Comparison of ENCODE assay signal across 28 mouse cellular contexts in genomic region chr3:116284735-116285134, GRCm38 (mm10). TPM values are rescaled to one million over a fixed set of nuclear protein-coding genes. Genes with fewer than 3 reads are reported as not detected.
"Had no signal": no experiment of that assay in that cellular context is flagged by ENCODE, and none has a peak within 500 bp of the region (broad histone marks: within the 10 kb centered on the region; RNA-seq: fewer than 3 reads in every experiment).

No protein-coding gene starts in this region.

- H3K27me3 ChIP-seq: heart, embryonic 12.5 days; heart, embryonic 13.5 days; heart, embryonic 15.5 days; hindbrain, embryonic 12.5 days; hindbrain, embryonic 13.5 days; hindbrain, embryonic 15.5 days; intestine, embryonic 15.5 days; kidney, embryonic 15.5 days had no signal

- H3K4me1 ChIP-seq: hindbrain, embryonic 15.5 days; intestine, embryonic 15.5 days; kidney, embryonic 15.5 days had no signal

- H3K9me3 ChIP-seq: heart, embryonic 10.5 days; heart, embryonic 12.5 days; heart, embryonic 13.5 days; heart, embryonic 15.5 days; hindbrain, embryonic 10.5 days; hindbrain, embryonic 12.5 days; hindbrain, embryonic 13.5 days; hindbrain, embryonic 15.5 days; intestine, embryonic 15.5 days; kidney, embryonic 15.5 days had no signal

- H3K27ac ChIP-seq: heart, embryonic 10.5 days; heart, embryonic 13.5 days; heart, embryonic 15.5 days; hindbrain, embryonic 10.5 days; hindbrain, embryonic 12.5 days; hindbrain, embryonic 13.5 days; hindbrain, embryonic 14.5 days; hindbrain, embryonic 15.5 days; hindbrain, postnatal 0 days; intestine, embryonic 15.5 days; kidney, embryonic 15.5 days; kidney, postnatal 0 days; layer of hippocampus, adult 2 months; left cerebral cortex, adult 2 months had no signal

- DNase-seq: heart, postnatal 10 days; heart, postnatal 14 days; heart, postnatal 36 days; heart, postnatal 4 days; kidney, adult 18-20 months; kidney, postnatal 25 days; kidney, postnatal 4 days; layer of hippocampus, adult 9-11 months; layer of hippocampus, postnatal 36 days had no signal

- H3K4me2 ChIP-seq: heart, embryonic 12.5 days; heart, embryonic 13.5 days; heart, embryonic 15.5 days; hindbrain, embryonic 12.5 days; hindbrain, embryonic 13.5 days; hindbrain, embryonic 14.5 days; hindbrain, embryonic 15.5 days; intestine, embryonic 15.5 days; kidney, embryonic 15.5 days had no signal

- H3K36me3 ChIP-seq: heart, embryonic 12.5 days; heart, embryonic 15.5 days; hindbrain, embryonic 15.5 days; intestine, embryonic 15.5 days had no signal

- H3K9ac ChIP-seq: heart, embryonic 12.5 days; heart, embryonic 13.5 days; heart, embryonic 15.5 days; hindbrain, embryonic 12.5 days; hindbrain, embryonic 13.5 days; hindbrain, embryonic 14.5 days; hindbrain, embryonic 15.5 days; intestine, embryonic 15.5 days; kidney, embryonic 15.5 days had no signal

- H3K4me3 ChIP-seq: heart, embryonic 10.5 days; heart, embryonic 12.5 days; heart, embryonic 13.5 days; heart, embryonic 15.5 days; hindbrain, embryonic 10.5 days; hindbrain, embryonic 12.5 days; hindbrain, embryonic 13.5 days; hindbrain, embryonic 15.5 days; intestine, embryonic 15.5 days; kidney, embryonic 15.5 days; layer of hippocampus, adult 2 months; left cerebral cortex, adult 2 months had no signal

- ATAC-seq: hindbrain, embryonic 16.5 days; hindbrain, postnatal 0 days; inflammation-experienced regulatory T-cells, adult 6 months; intestine, embryonic 15.5 days; intestine, embryonic 16.5 days; intestine, postnatal 0 days had no signal

RNA-seq across cellular contexts. Expression of gene Gpr88, which starts 31.4 kb away (rescaled TPM):
- polyA plus RNA-seq: heart, embryonic 12.5 days; inflammation-experienced regulatory T-cells, adult 6 months had no signal
